Mouse (Mus musculus) cerebellum, adult 11-12 months (tissue): Measurements from ENCODE around the gene Ucn.

Source experiments
- DNase-seq: peaks from one replicate; pipeline ENCODE4 v3.0.0; 2022

Gene Ucn

GRCm38 (mm10) chr5:31138241-31138967, at the start of gene Ucn:
Gene Ucn (minus strand): TSS chr5:31138829.
- DNase-seq: no peak

- DNase-seq: no peak
Measured at GRCm38 (mm10) chr5:31183678-31184077, 45.0 kb upstream of the Ucn start.

GRCm38 (mm10) chr5:31181183-31181770, 42.6 kb upstream of the Ucn start:
- no peak for DNase-seq

GRCm38 (mm10) chr5:31179766-31180630, 41.4 kb upstream of the Ucn start, which contains the start of the genes Gm29609 and Gtf3c2:
Gene Gm29609 (minus strand): TSS chr5:31179911.
Gene Gtf3c2 (minus strand): TSS chr5:31180144.
- DNase-seq: peak; percentile 98

- no peak for DNase-seq
Measured at GRCm38 (mm10) chr5:31179301-31179765, 40.7 kb upstream of the Ucn start.

GRCm38 (mm10) chr5:31168630-31169029, 30.0 kb upstream of the Ucn start:
- DNase-seq: no peak

- no peak for DNase-seq
Measured at GRCm38 (mm10) chr5:31164878-31165277, 26.2 kb upstream of the Ucn start.

GRCm38 (mm10) chr5:31162462-31162861, 23.8 kb upstream of the Ucn start:
- no peak for DNase-seq

- DNase-seq: peak; percentile 89
Measured at GRCm38 (mm10) chr5:31154152-31154553, 15.5 kb upstream of the Ucn start, which contains the start of gene Mpv17. Gene Mpv17 (minus strand): TSS chr5:31154251.

GRCm38 (mm10) chr5:31153516-31154151, 15.0 kb upstream of the Ucn start:
- DNase-seq: no peak

GRCm38 (mm10) chr5:31151746-31152145, 13.1 kb upstream of the Ucn start:
- peak; percentile 65 for DNase-seq

GRCm38 (mm10) chr5:31149781-31150180, 11.2 kb upstream of the Ucn start:
- no peak for DNase-seq

GRCm38 (mm10) chr5:31138968-31139425, 368 bp upstream of the Ucn start:
- no peak for DNase-seq

- DNase-seq: no peak
Measured at GRCm38 (mm10) chr5:31137658-31138057, 971 bp downstream of the Ucn start.

- DNase-seq: no peak
Measured at GRCm38 (mm10) chr5:31136730-31137424, 1.8 kb downstream of the Ucn start.

- DNase-seq: no peak
Measured at GRCm38 (mm10) chr5:31126050-31126449, 12.6 kb downstream of the Ucn start.

GRCm38 (mm10) chr5:31123481-31123880, 15.1 kb downstream of the Ucn start:
- DNase-seq: no peak

- no peak for DNase-seq
Measured at GRCm38 (mm10) chr5:31121111-31121510, 17.5 kb downstream of the Ucn start.

GRCm38 (mm10) chr5:31116912-31117311, 21.7 kb downstream of the Ucn start:
- DNase-seq: no peak

GRCm38 (mm10) chr5:31116354-31116753, 22.3 kb downstream of the Ucn start, which contains the start of gene Trim54:
Gene Trim54 (plus strand): TSS chr5:31116712.
- DNase-seq: no peak

- DNase-seq: no peak
Measured at GRCm38 (mm10) chr5:31110781-31111180, 27.8 kb downstream of the Ucn start.

GRCm38 (mm10) chr5:31108000-31108490, 30.6 kb downstream of the Ucn start, which contains the start of gene Slc30a3:
Gene Slc30a3 (minus strand): TSS chr5:31108237.
- DNase-seq: no peak
